Mouse (Mus musculus) cerebellum, adult 2 months (tissue): ENCODE measurements around the gene Spryd3.

Experiments used
- CTCF ChIP-seq: fragments of 200-500 bp; IDR thresholded peaks from 2 replicates; pipeline ENCODE4 v1.5.1; 2011; ENCODE audit warnings: low read depth, mild to moderate bottlenecking, control low read depth, low read length, moderate library complexity, borderline replicate concordance; ENCODE audit not compliant: insufficient read depth
- POLR2A ChIP-seq: fragments of 200-500 bp; IDR thresholded peaks from 2 replicates; pipeline ENCODE4 v1.6.1; 2011; ENCODE audit warnings: low read length, control low read depth, borderline replicate concordance; ENCODE audit not compliant: insufficient read depth

DNA sequence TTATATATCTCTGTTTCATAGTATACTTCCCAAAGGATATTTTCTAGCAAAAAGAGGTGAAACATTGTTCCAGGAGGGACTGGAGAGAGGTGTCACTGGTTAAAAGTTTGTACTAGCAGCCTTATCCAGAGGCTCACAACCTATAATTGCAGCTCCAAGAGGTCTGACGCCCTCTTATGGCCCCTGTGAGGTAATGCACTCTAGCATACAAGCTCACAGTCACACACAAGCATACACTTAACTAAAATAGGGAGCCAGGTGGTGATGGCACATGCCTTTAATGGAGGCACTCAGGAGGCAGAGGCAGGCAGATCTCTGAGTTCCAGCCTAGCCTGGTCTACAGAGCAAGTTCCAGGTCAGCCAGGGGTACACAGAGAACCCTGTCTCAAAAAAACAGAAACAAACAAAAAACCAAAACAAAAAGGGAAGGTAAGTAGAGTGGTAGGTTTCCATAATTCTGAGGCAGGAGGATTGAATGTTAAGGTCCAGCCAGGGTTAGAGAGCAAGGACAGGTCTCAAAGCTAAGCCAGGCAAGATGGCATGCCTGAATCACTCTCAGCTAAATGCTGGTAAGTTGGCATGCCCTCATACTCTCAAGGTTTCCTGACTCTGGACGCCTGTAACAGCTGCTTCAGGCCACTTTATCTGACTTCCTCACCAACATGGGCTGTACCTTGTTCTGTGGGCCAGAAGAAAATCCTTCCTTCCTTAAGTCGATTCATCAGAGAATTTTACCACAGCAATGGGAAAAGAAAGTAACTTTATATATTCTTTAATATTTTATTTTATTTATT lies 28.1 kb upstream of the Spryd3 start:
- TF ChIP-seq CTCF (no peak), POLR2A (no peak)
